Mouse (Mus musculus): ENCODE results near the gene Snx29. TPM values are rescaled to one million over a fixed set of nuclear protein-coding genes. Genes with fewer than 3 reads are reported as not detected.

Snx29 gene
- polyA plus RNA-seq, 1 experiment from 2014 or later = 22.7 TPM

DNA sequence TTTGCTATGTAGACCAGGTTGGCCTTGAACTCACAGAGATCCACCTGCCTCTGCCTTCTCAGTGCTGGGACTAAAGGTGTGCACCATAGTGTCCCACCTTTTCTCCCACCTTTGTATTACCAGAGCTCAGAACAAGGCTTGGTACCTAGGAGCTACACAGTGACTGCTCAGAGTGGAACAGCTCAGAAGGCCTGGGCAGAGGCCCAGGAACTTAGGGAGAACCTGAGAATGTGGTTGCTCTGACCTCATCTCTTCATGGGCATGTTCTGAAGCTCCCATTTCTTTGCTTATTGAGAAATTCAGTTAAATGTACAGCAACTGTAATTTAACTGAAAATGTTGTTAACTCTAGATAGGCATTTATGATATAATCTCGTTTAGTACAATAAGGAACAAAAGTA is 44.1 kb downstream of the Snx29 start:
- Histone ChIP-seq H3K4me2 (no peak overlapping the region), H3K9me3 (no peaks in the 10 kb centered on the region), H3K4me3 (no peak overlapping the region), H3K4me1 (peaks cover 23% of the 10 kb centered on the region), H3K27me3 (replicated peaks) (no peaks in the 10 kb centered on the region), H3K36me3 (replicated peaks) (no peaks in the 10 kb centered on the region), H3K27ac (no peak overlapping the region), H3K9ac (no peak overlapping the region)
- 60% methylated on average over 1 of the region's 1 CpGs for WGBS
- ATAC-seq (replicated peaks) = no peak

DNA sequence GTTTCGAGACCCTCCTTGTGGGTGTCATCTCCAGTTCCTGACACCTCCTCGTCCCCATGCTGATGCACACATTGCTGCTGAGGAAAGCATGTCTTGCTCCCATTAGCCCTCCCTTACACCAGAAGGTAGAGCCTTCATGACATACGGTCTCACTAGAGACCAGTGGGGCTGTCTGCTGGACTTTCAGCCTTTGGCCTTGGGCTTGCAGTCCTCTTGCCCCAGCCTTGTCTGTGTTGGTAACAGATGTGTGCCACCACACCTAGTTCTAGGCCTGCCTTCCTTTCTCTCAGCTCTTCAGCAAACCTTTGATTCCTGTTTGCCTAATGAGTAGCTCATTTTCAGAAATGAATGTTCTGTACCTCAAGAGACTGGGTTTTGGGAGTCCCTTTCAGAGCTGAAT is 45.7 kb downstream of the Snx29 start:
- Histone ChIP-seq H3K36me3 (replicated peaks) (no peaks in the 10 kb centered on the region), H3K9me3 (no peaks in the 10 kb centered on the region), H3K4me1 (peaks cover 23% of the 10 kb centered on the region), H3K9ac (no peak overlapping the region), H3K27me3 (replicated peaks) (no peaks in the 10 kb centered on the region), H3K4me2 (no peak overlapping the region), H3K4me3 (no peak overlapping the region), H3K27ac (no peak overlapping the region)
- WGBS = 91% methylated on average over 3 of the region's 3 CpGs
- ATAC-seq (replicated peaks) = no peak

DNA sequence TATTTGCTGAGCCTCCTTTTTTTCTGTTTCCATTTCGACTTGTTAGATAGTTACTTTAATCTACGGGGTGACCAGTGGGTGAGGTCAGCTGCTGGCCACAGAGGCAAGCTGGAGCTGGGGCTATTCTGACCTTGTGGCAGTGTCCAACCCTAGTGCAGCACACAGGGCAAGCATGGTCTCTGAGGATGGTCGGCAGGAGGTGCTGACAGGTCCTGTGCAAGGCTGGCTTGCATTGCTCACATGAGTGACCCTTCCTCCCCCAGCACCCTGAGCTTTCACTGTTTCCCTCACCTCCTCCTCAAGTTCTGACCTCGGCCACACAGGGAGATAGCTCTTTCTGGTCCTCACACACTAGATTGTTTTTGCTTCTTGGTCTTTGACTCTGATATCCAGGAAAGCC is 46.5 kb downstream of the Snx29 start:
- ATAC-seq (replicated peaks) = no peak
- H3K9ac ChIP-seq = no peak overlapping the region
- 47% methylated on average over 4 of the region's 4 CpGs for WGBS

DNA sequence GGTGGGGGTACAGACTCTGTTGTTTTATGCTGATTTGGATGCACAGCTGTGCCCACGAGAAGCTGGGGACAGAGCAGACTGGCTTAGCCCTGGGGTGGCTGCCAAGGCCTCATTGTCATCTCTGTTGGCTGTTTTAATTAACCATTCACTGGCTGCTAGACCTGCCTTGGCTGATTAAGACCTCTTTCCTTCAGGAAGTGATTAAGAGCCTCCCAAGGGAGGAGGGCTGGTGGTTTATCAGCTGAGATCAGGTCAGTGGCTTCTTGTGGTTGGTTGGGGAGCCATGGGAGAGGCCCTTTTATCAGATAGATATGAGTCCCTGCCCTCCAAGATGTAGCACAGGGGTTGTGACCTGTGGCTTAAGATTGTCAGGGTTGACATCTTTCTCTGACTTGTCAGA is 46.9 kb downstream of the Snx29 start:
- no peaks in the 10 kb centered on the region for H3K27me3 ChIP-seq (replicated peaks)
- H3K4me1 ChIP-seq = peaks cover 23% of the 10 kb centered on the region
- H3K4me3 ChIP-seq = no peak overlapping the region
- H3K27ac ChIP-seq = peak overlapping the region; percentile 21; the same call in 1 of the 2 replicates
- no peak overlapping the region for H3K9ac ChIP-seq
- no peaks in the 10 kb centered on the region for H3K9me3 ChIP-seq
- no peak overlapping the region for H3K4me2 ChIP-seq
- no peaks in the 10 kb centered on the region for H3K36me3 ChIP-seq (replicated peaks)
- ATAC-seq (replicated peaks) = peak; percentile 88
- 4% methylated on average over 1 of the region's 1 CpGs for WGBS

More for the DNA sequence above, 46.5 kb downstream of the Snx29 start:
- H3K9me3 ChIP-seq = no peaks in the 10 kb centered on the region
- H3K27ac ChIP-seq = no peak overlapping the region
- no peaks in the 10 kb centered on the region for H3K36me3 ChIP-seq (replicated peaks)
- no peak overlapping the region for H3K4me2 ChIP-seq
- no peak overlapping the region for H3K4me3 ChIP-seq
- peaks cover 23% of the 10 kb centered on the region for H3K4me1 ChIP-seq
- H3K27me3 ChIP-seq (replicated peaks) = no peaks in the 10 kb centered on the region

DNA sequence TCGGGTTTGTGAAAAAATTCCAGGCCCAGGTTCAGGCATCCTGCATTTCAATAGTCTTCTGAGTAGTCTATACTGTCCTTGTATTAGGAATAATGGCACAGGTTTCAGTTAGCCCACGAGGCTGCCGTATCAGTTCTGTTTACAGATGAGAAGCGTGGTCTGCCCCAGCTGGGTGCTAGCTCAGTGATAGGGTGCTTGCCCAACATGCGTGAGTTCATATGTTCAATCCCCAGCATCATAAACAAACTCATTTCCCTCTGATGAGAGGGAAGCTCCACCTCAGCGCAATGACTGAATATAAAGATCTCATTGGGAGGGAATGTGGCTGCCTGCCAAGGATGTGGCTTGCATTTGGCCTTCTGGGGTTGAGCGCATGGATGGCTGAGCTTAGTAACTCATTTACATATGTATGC is 47.4 kb downstream of the Snx29 start:
- no peak overlapping the region for H3K4me2 ChIP-seq
- H3K27me3 ChIP-seq (replicated peaks) = no peaks in the 10 kb centered on the region
- peak overlapping the region; percentile 21; the same call in 1 of the 2 replicates for H3K27ac ChIP-seq
- H3K4me1 ChIP-seq = peaks cover 23% of the 10 kb centered on the region
- peak; percentile 38; the same call in 1 of the 2 replicates for ATAC-seq (replicated peaks)
- no peaks in the 10 kb centered on the region for H3K36me3 ChIP-seq (replicated peaks)
- no peak overlapping the region for H3K9ac ChIP-seq
- H3K4me3 ChIP-seq = no peak overlapping the region
- H3K9me3 ChIP-seq = no peaks in the 10 kb centered on the region
- 41% methylated on average over 7 of the region's 7 CpGs for WGBS

DNA sequence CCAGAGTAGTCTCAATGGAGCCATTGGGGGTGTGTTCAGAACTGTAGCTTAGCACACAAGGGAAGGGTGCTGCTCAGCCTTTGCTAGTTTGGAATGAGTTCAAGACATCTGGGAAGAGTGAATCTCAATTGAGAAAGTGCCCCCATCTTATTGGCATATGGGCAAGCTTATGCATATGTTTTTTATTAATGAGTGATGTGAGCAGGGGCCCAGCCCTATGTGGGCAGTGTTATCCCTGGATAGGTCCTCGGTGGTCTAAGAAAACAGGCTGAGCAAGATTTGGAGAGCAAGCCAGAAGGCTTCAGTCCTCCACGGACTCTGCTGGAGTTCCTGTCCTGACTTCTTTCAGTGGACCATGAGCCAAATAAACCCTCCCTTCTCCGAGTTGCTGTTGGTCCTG is 56.6 kb downstream of the Snx29 start:
- no peaks in the 10 kb centered on the region for H3K27me3 ChIP-seq (replicated peaks)
- no peaks in the 10 kb centered on the region for H3K4me1 ChIP-seq
- H3K4me3 ChIP-seq = no peak overlapping the region
- ATAC-seq (replicated peaks) = no peak
- H3K27ac ChIP-seq = no peak overlapping the region
- WGBS = 80% methylated on average over 3 of the region's 3 CpGs
- no peaks in the 10 kb centered on the region for H3K36me3 ChIP-seq (replicated peaks)
- H3K9ac ChIP-seq = no peak overlapping the region
- no peaks in the 10 kb centered on the region for H3K9me3 ChIP-seq
- no peak overlapping the region for H3K4me2 ChIP-seq

DNA sequence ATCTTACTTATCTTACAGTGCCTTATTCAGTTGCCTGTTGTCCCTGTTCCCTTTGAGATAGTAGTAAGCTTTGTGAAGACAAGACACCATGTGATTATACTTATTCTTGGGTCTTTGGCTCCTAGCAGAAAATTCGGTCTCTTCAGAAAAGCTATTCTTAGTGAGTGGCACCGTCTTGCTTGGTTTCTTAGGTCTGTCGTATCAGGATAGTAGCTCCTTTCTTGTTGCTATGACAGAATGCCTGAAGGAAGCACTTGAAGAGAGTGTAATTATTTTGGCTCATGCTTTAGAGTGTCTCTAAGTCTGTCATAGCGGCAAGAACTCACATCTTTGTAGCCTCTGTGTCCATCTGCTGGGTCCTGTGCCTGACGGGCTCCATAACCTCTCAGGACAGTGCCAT is 57.3 kb downstream of the Snx29 start:
- H3K4me2 ChIP-seq = no peak overlapping the region
- H3K27ac ChIP-seq = no peak overlapping the region
- ATAC-seq (replicated peaks) = no peak
- H3K36me3 ChIP-seq (replicated peaks) = no peaks in the 10 kb centered on the region
- no peaks in the 10 kb centered on the region for H3K9me3 ChIP-seq
- no peaks in the 10 kb centered on the region for H3K4me1 ChIP-seq
- H3K9ac ChIP-seq = no peak overlapping the region
- WGBS = 87% methylated on average over 5 of the region's 5 CpGs
- no peak overlapping the region for H3K4me3 ChIP-seq
- H3K27me3 ChIP-seq (replicated peaks) = no peaks in the 10 kb centered on the region

DNA sequence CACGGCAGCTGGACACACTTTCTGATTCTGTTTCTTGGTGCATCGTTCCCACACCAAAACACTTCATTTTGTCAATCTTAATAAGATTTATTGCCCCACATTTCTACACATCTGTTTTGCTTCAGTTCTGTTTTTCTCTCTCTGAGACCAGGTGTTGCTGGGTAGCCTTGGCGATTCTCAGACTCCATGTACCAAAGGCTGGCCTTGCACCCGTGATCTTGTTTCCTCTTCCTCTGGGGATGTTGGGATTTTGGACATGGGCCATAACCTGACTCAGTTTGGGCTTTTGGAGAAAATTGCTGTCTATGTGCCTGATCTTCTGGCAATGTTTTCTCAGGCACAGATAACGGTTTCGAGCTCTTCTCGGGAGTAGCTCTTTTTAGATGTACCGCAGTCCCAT is 58.2 kb downstream of the Snx29 start:
- Histone ChIP-seq H3K9me3 (no peaks in the 10 kb centered on the region), H3K4me2 (no peak overlapping the region), H3K27me3 (replicated peaks) (no peaks in the 10 kb centered on the region), H3K4me3 (no peak overlapping the region), H3K9ac (no peak overlapping the region), H3K4me1 (no peaks in the 10 kb centered on the region), H3K36me3 (replicated peaks) (no peaks in the 10 kb centered on the region), H3K27ac (no peak overlapping the region)
- no peak for ATAC-seq (replicated peaks)
- WGBS = 94% methylated on average over 8 of the region's 8 CpGs

DNA sequence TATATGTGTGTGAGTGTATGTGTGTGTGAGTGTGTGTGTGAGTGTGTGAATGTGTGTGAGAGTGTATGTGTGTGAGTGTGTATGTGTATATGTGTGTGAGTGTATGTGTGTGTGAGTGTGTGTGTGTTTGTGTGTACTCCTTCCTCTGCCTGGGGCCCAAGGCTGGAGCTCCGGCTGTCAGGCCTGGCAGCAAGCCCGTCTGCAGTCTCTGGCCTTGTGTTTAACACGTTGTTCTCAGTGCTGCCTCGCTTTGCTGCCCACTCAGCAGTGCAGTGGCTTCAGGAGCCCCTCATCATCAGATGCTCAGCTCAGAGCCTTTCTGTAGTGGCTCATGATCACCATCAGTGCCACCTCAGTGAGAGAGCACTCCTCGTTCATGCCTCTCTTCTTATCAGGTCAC is 61.7 kb downstream of the Snx29 start:
- H3K36me3 ChIP-seq (replicated peaks) = no peaks in the 10 kb centered on the region
- no peaks in the 10 kb centered on the region for H3K4me1 ChIP-seq
- no peak overlapping the region for H3K27ac ChIP-seq
- H3K9me3 ChIP-seq = no peaks in the 10 kb centered on the region
- H3K27me3 ChIP-seq (replicated peaks) = no peaks in the 10 kb centered on the region
- no peak overlapping the region for H3K4me2 ChIP-seq
- WGBS = 63% methylated on average over 5 of the region's 5 CpGs
- H3K9ac ChIP-seq = no peak overlapping the region
- no peak overlapping the region for H3K4me3 ChIP-seq
- no peak for ATAC-seq (replicated peaks)

DNA sequence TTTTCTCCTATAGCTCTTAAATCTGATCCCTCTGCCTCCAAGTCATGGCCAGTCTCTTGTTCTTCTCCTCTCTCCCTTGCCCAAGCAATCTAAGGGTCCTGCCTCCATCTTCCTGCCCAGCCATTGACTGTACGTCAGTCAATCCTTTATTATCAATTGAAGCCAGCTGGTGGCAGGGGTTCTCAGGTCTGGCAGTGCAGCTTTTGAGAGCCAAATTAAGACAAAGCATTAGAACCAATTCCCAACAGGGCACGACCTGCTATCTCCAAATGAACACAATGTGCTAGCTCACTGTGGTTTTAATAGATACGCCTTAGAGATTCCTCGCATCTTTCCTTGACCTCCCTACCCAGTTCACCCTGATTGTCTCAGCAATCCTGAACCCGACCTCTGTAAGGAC is 62.4 kb downstream of the Snx29 start:
- no peak overlapping the region for H3K9ac ChIP-seq
- no peaks in the 10 kb centered on the region for H3K9me3 ChIP-seq
- no peak for ATAC-seq (replicated peaks)
- no peaks in the 10 kb centered on the region for H3K4me1 ChIP-seq
- no peak overlapping the region for H3K27ac ChIP-seq
- whole genome bisulfite sequencing = 65% methylated on average over 5 of the region's 5 CpGs
- H3K36me3 ChIP-seq (replicated peaks) = no peaks in the 10 kb centered on the region
- no peaks in the 10 kb centered on the region for H3K27me3 ChIP-seq (replicated peaks)
- no peak overlapping the region for H3K4me2 ChIP-seq
- H3K4me3 ChIP-seq = no peak overlapping the region

DNA sequence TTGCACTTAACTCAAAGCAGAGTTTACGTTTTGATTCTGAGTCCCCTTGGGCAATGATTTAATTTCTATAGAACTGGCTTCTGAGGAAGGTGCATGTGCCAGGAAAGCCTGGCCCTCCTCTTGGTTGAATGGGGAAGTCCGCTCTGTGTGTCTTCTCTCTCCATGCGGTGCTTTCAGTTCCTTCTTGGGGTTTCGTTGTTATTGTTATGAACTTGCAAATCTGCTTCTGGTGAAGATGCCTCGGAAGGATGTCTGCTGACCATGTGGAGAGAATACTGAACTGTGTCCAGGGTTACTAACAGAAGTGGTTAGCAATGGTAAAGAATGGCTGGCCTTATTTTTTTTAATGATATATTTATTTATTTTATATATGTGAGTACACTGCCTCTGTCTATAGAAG is 63.1 kb downstream of the Snx29 start:
- ATAC-seq (replicated peaks) = no peak
- Histone ChIP-seq H3K4me2 (no peak overlapping the region), H3K9ac (no peak overlapping the region), H3K4me1 (no peaks in the 10 kb centered on the region), H3K4me3 (no peak overlapping the region), H3K27ac (no peak overlapping the region), H3K36me3 (replicated peaks) (no peaks in the 10 kb centered on the region), H3K9me3 (no peaks in the 10 kb centered on the region), H3K27me3 (replicated peaks) (no peaks in the 10 kb centered on the region)
- 89% methylated on average over 5 of the region's 5 CpGs for WGBS

DNA sequence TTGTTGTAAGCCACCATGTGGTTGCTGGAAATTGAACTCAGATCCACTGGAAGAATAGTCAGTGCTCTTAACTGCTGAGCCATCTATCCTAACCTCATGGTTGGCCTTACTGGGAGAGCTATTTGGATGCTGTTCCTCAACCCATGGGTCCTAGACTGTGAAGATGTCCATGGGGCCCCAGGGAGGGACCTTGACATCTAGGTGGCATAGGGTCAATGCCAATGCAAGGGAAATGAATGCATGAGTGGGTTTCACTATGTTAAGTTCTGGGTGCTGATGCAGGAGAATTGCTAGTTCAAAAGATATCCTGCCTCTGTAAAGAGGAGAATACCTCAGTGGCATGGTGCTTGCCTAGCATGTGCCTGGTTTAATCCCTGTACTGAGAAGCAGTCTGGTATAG is 63.5 kb downstream of the Snx29 start:
- Histone ChIP-seq H3K27me3 (replicated peaks) (no peaks in the 10 kb centered on the region), H3K9me3 (no peaks in the 10 kb centered on the region), H3K36me3 (replicated peaks) (no peaks in the 10 kb centered on the region), H3K27ac (no peak overlapping the region), H3K4me1 (no peaks in the 10 kb centered on the region), H3K4me2 (no peak overlapping the region), H3K4me3 (no peak overlapping the region), H3K9ac (no peak overlapping the region)
- ATAC-seq (replicated peaks) = no peak

DNA sequence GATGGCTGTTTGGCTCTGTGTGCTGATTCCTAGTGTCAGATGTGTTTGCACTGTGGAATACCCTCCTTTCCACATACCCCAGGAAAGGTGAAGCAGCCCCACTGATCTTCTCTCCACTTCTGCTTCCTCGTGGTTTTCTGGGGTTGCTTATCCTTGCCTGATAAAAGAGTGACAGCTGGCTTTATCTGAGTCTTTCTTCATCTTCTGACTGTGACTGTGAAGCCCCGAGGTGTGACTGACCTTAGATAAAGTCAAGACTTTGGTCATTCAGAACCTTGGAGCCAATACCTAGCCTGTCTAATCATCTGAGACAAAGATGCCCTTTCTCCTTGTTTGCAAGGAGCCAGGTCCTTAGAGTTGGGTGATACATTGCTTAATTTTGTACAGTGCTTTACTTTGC is 65.4 kb downstream of the Snx29 start:
- Histone ChIP-seq H3K27me3 (replicated peaks) (no peaks in the 10 kb centered on the region), H3K4me1 (no peaks in the 10 kb centered on the region), H3K4me3 (no peak overlapping the region), H3K9me3 (no peaks in the 10 kb centered on the region), H3K9ac (no peak overlapping the region), H3K4me2 (no peak overlapping the region), H3K36me3 (replicated peaks) (no peaks in the 10 kb centered on the region), H3K27ac (no peak overlapping the region)
- 60% methylated on average over 2 of the region's 2 CpGs for WGBS
- ATAC-seq (replicated peaks) = no peak

DNA sequence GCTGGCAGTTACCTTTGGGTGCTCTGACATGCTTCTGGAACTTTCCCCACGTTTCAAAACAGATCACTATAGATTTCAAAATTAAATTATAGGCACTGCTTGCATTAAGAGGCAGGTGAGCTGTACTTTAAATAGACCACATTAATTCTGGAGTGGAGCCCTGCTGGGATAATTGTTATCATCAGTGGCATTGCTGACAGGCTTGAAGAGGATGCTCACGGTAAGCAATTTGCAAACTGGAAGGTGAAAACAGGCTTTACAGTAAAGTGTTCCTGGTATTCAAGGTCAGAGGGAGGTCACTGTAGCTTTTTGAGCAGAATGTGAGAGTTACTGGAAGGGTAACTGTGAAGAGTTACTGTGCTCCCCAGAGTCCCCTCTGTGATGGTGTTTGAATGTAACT is 66.6 kb downstream of the Snx29 start:
- no peak for ATAC-seq (replicated peaks)
- H3K36me3 ChIP-seq (replicated peaks) = no peaks in the 10 kb centered on the region
- WGBS = 45% methylated on average over 2 of the region's 2 CpGs
- H3K4me3 ChIP-seq = no peak overlapping the region
- no peak overlapping the region for H3K9ac ChIP-seq
- no peaks in the 10 kb centered on the region for H3K27me3 ChIP-seq (replicated peaks)
- H3K27ac ChIP-seq = no peak overlapping the region
- no peaks in the 10 kb centered on the region for H3K4me1 ChIP-seq
- H3K9me3 ChIP-seq = no peaks in the 10 kb centered on the region
- H3K4me2 ChIP-seq = no peak overlapping the region

Data from midbrain, embryonic 15.5 days (tissue).